Mouse (Mus musculus): ENCODE results near the gene Chd9.

GRCm38 (mm10) chr8:90876213-90876721 is 48.1 kb downstream of the Chd9 start:
- TF ChIP-seq CTCF (IDR thresholded peaks at IDR 0.05; ENCODE audit: extremely low read depth, insufficient read depth, insufficient read length, insufficient replicate concordance) (no peak), POLR2A (IDR thresholded peaks at IDR 0.05; ENCODE audit: low read depth, low read length) (no peak)

All from spleen, adult 2 months (tissue).